Mouse (Mus musculus) liver, embryonic 14.5 days (tissue): ENCODE measurements at regions not wholly inside any gene's neighbourhood (a gene's known extent, or its start where the extent isn't known, plus 50 kb on each side); places are given as distances from the start of the nearest gene placed in this dataset.

Source experiments
- CTCF ChIP-seq: IDR thresholded peaks from 2 replicates; pipeline ENCODE4 v1.5.1; 2016; ENCODE audit warnings: antibody characterized with exemption, low read depth, control low read depth
- EP300 ChIP-seq: IDR thresholded peaks from 2 replicates; pipeline ENCODE4 v1.6.1; 2016; ENCODE audit warnings: antibody characterized with exemption, low read depth

DNA sequence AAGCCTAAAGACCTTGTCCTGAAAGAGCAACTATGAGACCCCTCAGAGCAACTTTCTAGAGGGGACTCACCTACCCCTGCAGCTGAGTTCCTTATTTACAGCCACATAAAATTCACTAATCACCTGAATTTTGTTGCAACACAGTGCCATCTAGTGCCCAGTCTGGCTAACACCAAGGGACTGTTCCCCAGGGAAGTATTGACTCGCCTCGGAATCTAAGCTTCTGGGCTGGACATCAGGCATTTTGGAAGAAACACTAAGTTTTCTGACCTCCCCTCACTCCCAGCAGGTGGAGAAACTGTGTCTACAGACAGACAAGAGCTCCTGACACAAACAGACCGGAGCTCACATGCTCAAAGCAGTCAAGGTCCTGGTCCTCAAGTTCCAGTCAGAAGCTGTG lies 343.4 kb downstream of the Rnf144a start:
- TF ChIP-seq CTCF (peak; percentile 47), EP300 (no peak)
